Mouse (Mus musculus) embryonic facial prominence, embryonic 12.5 days (tissue): Measurements from ENCODE around the gene Mrvi1. TPM values are rescaled to one million over a fixed set of nuclear protein-coding genes. Genes with fewer than 3 reads are reported as not detected.

Experiments
- polyA plus RNA-seq: library from polyadenylated mRNA; unstranded; fragments of >200 nt; fragmentation: Nextera tagmentation; extraction: Ambion mirVana; gene quantifications from 2 replicates; pipeline ENCODE4 v1.2.1, GENCODE M21; 2016

Mrvi1 gene
- polyA plus RNA-seq, 1 experiment from 2014 or later, result 1.2 TPM

Other genes with a start within 250 kb of the Mrvi1 start
- gene Ampd3, start 214.3 kb downstream of the Mrvi1 start, polyA plus RNA-seq, result 1.9 and 3.2 TPM in 2 replicates
- 17.2 and 19.9 TPM in 2 replicates for gene Rnf141, start 138.0 kb downstream of the Mrvi1 start, polyA plus RNA-seq
- 1.1 and 1.2 TPM in 2 replicates for gene Lyve1, start 119.2 kb downstream of the Mrvi1 start, polyA plus RNA-seq
- gene Ctr9, start 46.5 kb upstream of the Mrvi1 start, polyA plus RNA-seq, result 89.7 and 94.5 TPM in 2 replicates
- gene Eif4g2, start 100.6 kb upstream of the Mrvi1 start, polyA plus RNA-seq, result 989 and 1,084 TPM in 2 replicates